Mouse (Mus musculus): ENCODE measurements around the gene Atg7.

The Atg7 gene

DNA sequence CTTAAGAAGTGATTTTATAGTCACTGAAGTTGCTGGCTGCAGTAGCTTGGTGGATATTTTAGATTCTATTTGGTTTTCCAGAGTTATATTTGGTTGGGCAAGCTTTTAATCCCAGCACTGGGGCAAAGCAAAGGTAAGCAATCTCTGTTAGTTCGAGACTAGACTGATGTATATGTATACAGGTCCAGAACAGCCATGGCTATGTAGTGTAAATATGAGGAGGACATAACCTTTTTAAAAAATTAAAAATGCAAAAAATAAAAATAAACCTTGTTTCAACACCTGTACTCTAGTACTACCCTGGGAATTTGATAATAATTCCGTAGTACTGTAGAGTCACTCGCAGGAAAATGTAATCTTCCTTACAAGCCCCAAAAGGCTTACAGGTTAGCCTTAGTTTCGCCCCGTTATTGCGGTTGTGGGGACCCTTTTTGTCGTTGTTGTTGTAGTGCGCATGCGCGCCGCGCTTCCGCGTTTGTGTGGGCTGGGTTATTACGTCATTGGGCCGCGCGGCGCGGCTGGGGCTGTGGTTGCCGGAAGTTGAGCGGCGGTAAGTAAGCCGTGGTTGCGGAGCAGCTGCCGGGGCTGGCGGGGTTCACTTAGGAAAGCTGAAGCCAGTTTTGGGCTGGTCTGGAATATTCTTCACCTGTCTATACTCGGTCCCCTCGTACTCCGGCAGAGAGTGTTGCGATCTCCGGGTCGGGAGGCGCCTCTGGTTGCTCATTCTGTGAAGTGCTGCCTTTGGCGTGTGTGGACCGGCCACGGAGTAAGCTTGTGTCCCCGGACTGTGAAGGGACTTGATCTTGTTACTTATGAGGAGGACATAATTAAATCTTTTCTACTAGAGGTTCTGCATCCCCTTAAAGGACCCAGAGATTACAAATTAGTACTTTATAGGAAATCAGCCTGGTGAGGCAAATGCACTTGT is at the start of gene Atg7:
Gene Atg7 (plus strand): TSS at position 497 of the 928 bp plus-strand sequence.
- no peak for TF ChIP-seq GATA4 (IDR thresholded peaks at IDR 0.05; ENCODE audit: insufficient replicate concordance, low read length)

DNA sequence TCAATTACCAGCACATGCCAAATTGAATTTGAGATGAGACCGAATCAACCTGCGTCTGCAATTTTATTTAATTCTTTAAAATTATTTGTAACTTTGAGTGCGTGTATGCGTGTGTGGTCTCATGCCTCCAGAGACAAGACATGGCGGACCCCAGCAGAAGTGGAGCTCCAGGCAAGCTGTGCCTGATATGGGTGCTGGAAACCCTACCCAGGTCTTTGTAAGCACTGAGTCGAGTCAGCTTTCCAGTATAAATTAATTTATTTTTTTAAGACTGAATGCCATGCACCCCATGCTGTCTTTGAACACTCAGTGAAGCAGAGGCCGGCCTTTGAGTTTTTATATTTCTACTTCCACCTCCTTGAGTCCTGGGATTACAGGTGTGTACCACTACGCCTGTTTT is 819 bp downstream of the Atg7 start:
- TF ChIP-seq GATA4 (IDR thresholded peaks at IDR 0.05; ENCODE audit: insufficient replicate concordance, low read length) = no peak

DNA sequence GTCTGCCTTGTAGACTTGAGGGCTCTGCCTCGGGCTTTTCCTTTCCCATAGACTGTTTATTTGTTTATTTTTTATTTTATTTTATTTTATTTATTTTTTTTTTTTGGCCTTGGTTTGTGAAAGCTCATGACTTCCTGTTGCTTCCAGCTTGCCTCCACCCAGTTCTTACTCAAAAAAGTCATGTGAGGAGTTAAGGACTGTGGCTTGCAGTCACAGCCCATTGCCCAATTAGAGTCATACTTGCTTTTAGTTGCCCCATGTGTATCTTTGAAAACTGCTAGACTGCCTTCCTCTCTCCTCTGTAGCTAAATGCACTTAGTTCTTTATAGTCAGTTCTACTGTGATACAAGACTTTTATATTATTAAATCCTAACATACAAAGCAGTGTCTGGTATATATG is 1.6 kb downstream of the Atg7 start:
- no peak for TF ChIP-seq GATA4 (IDR thresholded peaks at IDR 0.05; ENCODE audit: insufficient replicate concordance, low read length)

DNA sequence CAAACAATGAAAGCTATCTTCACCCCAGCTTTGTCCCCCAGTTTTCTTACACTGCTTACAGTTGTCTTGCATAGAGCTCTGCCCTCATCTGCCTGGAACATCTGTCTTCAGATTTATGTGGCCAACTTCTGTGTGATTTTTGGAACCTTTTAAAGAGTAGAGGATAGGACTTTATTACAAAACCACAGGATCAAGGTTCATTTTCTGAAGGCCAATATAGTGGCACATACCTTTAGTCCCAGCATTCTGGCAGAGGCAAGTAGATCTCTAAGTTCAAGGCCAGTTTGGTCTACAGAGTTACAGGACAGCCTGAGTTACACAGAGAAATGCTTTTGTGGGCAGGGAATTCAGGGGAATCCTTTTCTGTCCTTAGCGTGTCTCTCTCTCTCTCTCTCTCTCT is 3.3 kb downstream of the Atg7 start:
- TF ChIP-seq GATA4 (IDR thresholded peaks at IDR 0.05; ENCODE audit: insufficient replicate concordance, low read length) = no peak

DNA sequence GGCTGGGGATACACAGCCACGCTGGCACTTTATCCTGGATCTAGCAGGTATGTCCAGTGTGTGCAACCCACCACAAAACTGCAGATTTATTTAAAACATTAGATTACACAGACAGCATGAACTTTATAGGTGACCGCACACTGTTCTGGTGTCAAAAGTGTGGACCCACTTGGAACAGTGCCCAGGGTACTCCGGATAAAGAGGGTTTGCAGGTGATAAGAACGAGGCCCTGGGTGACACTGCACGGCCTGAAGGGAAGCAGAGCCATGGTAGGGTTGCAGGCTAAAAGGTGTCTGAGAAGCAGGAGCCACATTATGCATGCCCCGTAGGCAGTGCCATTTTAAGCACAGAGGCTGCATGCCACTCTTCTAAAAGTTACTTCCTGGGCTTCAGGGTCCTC is 4.1 kb downstream of the Atg7 start:
- TF ChIP-seq GATA4 (IDR thresholded peaks at IDR 0.05; ENCODE audit: insufficient replicate concordance, low read length) = no peak

DNA sequence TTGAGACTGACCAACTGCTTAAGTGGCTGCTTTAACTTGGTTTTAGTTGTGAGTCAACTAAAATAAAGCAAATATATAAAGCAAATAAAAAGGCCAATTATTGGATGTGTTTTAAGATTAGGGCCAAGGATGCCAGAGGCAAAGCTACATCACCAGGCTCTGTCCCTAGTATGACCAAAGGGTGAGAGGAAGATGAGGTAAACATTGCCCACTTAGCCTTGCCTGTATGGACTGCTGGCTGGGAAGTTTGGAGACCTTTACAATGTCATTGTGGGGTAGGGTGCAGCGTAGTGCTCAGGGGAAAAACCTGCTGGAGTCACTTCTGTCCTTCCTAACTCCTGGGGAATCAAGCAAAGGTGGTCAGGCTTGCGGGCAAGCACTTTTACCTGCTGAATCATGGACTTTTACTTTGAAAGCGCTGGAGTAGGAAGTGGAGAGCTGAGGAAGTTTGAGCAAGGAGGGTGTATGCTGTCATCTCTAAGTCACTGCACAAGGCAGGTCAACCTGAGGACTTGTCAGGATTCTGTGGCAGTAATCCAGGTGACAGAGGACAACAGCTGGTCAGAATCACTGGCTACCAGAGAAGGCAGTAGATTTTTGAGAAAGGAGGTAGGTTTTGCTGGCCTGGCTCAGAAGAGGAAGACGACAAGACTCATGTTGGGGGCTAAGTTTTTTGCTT is 5.6 kb downstream of the Atg7 start:
- no peak for TF ChIP-seq GATA4 (IDR thresholded peaks at IDR 0.05; ENCODE audit: insufficient replicate concordance, low read length)

DNA sequence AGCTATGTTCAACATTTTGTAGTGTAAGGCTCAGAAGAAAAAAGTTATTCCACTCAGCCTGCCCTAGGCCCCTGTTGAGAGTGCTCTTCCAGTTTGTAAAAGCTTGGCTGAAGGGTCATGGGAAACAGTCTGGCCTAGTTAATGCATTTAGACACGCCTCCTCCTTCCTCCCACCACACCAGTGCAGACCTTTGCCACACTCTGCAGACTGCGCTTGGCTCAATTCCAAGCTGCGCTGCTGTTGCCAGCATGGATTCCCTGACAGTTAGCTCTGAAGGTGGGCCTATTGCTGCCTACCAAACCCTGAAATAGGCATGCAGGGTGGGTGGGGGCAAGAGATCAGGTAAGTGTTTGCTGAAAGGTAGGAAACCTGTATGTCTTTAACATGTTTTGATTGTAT is 9.3 kb downstream of the Atg7 start:
- TF ChIP-seq GATA4 (IDR thresholded peaks at IDR 0.05; ENCODE audit: insufficient replicate concordance, low read length) = no peak

DNA sequence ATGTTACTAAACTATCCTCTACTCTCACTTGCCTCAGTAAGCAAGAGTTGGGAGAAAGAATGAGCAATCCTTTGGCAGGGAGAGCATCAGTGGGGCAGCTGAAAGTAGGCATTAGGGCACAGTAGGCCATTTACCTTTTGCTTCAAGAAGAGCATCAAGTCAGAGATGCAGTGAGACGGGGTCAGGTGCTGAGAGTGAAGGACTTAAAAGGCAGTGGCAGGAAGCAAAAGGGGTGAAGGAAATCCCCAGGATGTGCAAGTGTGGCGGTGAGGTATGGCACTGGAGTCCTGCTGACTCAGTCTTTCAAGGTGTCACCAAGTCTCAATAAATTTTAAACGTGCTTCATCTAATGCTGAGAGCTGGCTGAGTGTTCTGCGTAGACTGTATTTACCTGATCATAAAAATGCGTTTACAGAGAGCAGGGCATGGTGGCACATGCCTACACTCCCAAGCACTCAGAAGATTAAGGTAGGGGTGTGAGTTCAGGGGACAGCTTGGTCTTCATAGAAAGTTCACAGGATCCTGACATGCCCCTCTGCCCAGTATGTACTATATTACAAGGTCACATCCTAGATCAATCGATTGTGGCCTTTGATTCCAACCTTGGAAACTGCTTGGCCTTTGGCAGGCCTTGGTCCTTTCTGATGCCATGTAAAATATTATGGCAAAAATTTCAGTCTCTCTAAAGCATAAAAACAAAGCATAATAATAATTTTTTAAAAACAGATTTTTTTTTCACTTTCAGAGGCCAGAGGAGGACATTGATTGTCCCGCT is 14.1 kb downstream of the Atg7 start:
- TF ChIP-seq GATA4 (IDR thresholded peaks at IDR 0.05; ENCODE audit: insufficient replicate concordance, low read length) = no peak

DNA sequence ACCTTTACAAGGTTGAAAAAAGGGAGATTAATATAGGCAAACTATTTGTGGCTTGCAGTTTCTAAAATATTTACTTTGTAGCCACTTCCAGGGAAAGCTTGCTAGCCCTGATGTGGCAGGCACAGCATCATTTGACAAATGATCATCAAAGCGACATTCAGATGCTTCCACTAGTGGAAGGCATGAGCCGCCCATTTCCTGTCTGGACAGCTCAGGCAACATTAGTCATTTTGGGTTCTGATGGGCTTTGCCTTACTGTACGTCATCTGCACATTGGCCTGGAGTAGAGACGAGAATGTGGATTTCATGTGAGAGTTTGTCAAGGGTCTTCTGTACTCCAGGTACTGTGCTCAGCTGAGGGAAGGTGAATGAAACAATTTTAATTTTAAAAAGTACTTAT is 14.9 kb downstream of the Atg7 start:
- TF ChIP-seq GATA4 (IDR thresholded peaks at IDR 0.05; ENCODE audit: insufficient replicate concordance, low read length) = no peak

DNA sequence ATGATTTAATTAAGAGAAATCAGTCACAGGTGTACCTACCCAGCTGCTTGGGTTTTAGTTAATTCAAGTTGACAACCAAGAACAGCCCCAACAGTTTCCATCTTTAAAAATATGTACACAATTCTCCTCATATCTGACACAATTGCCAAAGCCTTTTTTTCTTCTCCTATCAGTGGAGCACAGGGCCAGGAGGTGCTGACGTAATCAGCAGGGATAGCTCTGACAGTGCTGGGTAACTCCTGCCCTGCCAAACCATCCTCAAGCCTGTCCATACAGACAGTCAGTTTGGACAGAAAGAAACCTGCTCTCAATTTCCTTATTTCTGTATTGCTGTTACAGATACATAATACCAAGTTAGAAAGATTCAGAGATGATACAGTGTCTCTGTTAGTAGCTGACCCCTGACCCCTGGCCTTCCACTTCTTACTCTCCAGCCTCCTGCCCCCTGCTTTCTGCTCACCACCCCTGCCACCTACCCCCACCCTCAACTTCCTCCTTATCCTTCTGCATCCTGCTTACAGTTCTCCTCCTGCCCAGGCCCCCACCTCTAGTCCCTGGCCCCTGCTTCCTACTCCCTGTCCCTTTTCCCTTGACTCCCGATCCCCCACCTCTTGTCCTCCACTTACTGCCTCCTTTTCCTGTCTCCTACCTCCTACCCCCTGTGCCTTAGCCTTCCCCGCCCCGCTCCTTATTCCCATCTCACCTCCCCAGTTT is 16.5 kb downstream of the Atg7 start:
- no peak; the same call in 1 of the 2 replicates for TF ChIP-seq GATA4 (IDR thresholded peaks at IDR 0.05; ENCODE audit: insufficient replicate concordance, low read length)

DNA sequence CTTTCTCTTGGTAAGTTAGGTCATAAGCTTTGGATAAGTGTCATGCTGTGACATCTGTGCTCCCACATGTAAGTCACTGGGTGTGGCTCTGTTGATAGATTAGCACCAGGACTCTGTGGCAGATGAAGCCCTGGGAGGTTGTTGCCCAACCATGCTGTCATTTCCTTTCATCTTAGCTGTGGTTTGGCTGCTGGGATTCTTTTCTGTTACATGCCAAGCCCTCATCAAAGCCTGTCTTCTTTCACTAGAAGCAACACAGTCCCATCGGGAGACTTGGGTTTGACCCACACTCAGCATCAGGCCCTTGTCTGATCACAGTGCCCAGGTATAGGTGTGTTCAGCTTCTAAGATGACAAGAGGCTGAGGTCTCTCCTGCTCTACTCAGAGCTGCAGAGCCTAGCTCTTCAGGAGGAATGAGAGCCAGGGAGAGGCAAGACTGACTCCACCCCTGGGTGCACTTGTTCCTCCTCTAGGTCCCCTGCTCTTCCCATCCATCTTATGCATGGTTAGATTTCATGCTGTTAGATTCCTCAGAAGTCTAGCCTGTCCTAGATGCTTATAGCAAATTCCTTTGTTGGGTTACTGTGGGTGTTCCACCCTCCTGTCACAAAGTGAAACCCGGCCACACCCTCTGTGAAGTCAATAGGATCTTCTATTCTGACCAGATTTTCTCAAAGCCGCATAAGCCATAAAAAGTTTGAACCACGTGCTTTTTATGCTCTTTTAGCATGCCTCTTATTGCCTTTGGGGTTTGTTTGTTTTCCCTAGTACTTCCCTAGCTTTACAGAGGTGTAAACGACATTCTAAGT is 17.3 kb downstream of the Atg7 start:
- no peak for TF ChIP-seq GATA4 (IDR thresholded peaks at IDR 0.05; ENCODE audit: insufficient replicate concordance, low read length)

DNA sequence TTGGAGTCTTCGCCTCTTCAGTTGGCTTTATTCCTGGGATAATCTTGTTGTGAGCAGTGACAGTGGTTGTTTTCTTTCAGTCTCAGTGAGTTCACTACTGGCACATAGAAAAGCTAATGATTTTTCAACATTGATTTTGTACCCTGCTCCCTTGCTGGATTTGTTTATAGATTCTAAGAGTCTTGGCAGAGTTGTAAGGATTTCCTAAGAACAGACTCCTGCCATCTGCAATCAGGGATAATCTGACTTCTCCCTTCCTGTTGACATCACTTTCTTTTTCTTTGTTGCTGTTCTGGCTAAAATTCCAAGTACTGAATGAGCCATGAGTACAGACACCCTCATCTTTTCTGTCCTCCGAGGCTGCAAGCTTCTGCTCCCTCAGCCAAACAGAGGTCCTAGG is 20.8 kb downstream of the Atg7 start:
- TF ChIP-seq GATA4 (IDR thresholded peaks at IDR 0.05; ENCODE audit: insufficient replicate concordance, low read length) = peak; percentile 48; the same call in 1 of the 2 replicates

DNA sequence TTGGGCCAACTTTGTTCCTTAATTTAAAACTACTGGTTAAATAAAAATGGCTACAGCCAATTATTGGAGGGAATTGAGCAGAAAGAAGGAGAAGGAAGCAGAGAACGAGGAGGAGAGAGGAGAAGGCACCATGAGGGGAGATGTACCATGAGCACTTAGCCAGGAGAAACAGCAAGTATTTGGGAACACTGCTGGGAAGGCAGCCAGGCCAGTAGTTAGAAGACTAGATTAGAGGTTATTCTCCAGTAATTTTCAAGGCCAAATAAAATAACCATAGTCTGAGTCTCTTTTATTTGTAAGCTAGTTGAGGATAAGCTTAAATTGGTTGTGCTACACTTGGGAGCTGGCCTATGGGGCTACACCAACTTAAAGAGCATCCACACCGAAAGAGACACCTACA is 21.8 kb downstream of the Atg7 start:
- TF ChIP-seq GATA4 (IDR thresholded peaks at IDR 0.05; ENCODE audit: insufficient replicate concordance, low read length) = no peak

DNA sequence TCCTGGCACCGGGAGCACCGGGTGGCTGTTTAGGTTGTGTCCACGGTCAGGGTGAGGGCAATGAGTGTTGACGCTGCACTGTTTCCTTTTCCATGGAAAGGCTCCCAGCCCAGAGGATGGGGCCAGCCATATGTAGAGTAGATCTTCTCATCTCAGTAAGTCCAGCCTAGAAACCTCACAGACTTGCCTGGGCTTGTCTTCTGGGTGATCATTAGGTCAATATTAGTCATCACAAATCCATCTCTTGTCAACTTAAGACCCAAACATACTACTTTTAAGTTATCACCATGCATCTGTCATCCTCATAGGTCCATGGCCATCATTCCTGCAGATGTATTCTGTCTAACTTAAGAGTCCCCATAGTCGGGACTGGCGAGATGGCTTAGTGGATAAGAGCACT is 24.6 kb downstream of the Atg7 start:
- TF ChIP-seq GATA4 (IDR thresholded peaks at IDR 0.05; ENCODE audit: insufficient replicate concordance, low read length) = no peak
